Mouse (Mus musculus) ES-Bruce4 (cell line): Measurements from ENCODE around the gene Hip1r. TPM values are rescaled to one million over a fixed set of nuclear protein-coding genes. Genes with fewer than 3 reads are reported as not detected.

Experiments
- H3K27ac ChIP-seq: 2 replicates; pipeline ENCODE4 v1.5.1; 2012; ENCODE audit warnings: low read length, inconsistent platforms; ENCODE audit not compliant: insufficient read depth
- H3K27me3 ChIP-seq: 2 replicates; pipeline ENCODE4 v1.6.1; 2012; ENCODE audit warnings: mild to moderate bottlenecking, low read length, inconsistent platforms; ENCODE audit not compliant: control insufficient read depth, poor library complexity, insufficient read depth, severe bottlenecking
- H3K36me3 ChIP-seq: 2 replicates; pipeline ENCODE4 v1.6.1; 2012; ENCODE audit warnings: inconsistent platforms, mild to moderate bottlenecking, low read length, moderate library complexity; ENCODE audit not compliant: control insufficient read depth, poor library complexity, insufficient read depth, severe bottlenecking
- H3K4me1 ChIP-seq: one replicate; pipeline ENCODE4 v1.8.1; 2011; ENCODE audit warnings: low read length; ENCODE audit not compliant: control insufficient read depth, insufficient read depth
- H3K4me3 ChIP-seq: 2 replicates; pipeline ENCODE4 v1.5.1; 2011; ENCODE audit warnings: low read depth, mild to moderate bottlenecking, low read length
- H3K9ac ChIP-seq: 2 replicates; pipeline ENCODE4 v1.6.1; 2012; ENCODE audit warnings: low read depth, mild to moderate bottlenecking, inconsistent platforms; ENCODE audit not compliant: poor library complexity, severe bottlenecking
- H3K9me3 ChIP-seq: replicated peaks from 2 replicates; pipeline ENCODE4 v1.6.1; 2012; ENCODE audit warnings: mild to moderate bottlenecking, low read length, inconsistent platforms; ENCODE audit not compliant: control insufficient read depth, poor library complexity, insufficient read depth, severe bottlenecking
- CTCF ChIP-seq: IDR thresholded peaks from one replicate; pipeline ENCODE4 v1.8.1; 2011; ENCODE audit warnings: low read depth, low read length
- EP300 ChIP-seq: IDR thresholded peaks from 2 replicates; pipeline ENCODE4 v1.6.1; 2011; ENCODE audit warnings: low read depth, low read length; ENCODE audit not compliant: insufficient read depth
- POLR2A ChIP-seq: IDR thresholded peaks from one replicate; pipeline ENCODE4 v1.8.1; 2011; ENCODE audit warnings: low read length; ENCODE audit not compliant: insufficient read depth
- polyA plus RNA-seq: library from polyadenylated mRNA; stranded (reverse); fragments of >200 nt; gene quantifications from 2 replicates; pipeline ENCODE4 v1.2.4, GENCODE M21; 2011; ENCODE audit warnings: low read depth; ENCODE audit not compliant: missing spikeins, insufficient read depth, insufficient read length

Hip1r gene
- polyA plus RNA-seq, 1 experiment = 17.4 TPM

DNA sequence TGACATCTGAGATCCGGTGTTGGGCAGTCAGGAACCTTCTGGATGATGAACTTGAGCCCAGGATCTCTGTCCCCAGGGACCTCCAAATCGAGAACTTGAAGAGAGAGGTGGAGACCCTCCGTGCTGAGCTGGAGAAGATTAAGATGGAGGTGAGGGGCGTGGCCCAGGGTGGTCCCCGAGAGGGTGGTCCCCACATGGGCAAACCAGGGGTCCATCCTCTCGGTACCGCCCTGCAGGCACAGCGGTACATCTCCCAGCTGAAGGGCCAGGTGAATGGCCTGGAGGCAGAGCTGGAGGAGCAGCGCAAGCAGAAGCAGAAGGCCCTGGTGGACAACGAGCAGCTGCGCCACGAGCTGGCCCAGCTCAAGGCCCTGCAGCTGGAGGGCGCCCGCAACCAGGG lies 23.3 kb downstream of the Hip1r start:
- no peak for TF ChIP-seq CTCF
- no peak for TF ChIP-seq EP300
- no peak for TF ChIP-seq POLR2A
- H3K9me3 ChIP-seq = no peaks in the 10 kb centered on the region

DNA sequence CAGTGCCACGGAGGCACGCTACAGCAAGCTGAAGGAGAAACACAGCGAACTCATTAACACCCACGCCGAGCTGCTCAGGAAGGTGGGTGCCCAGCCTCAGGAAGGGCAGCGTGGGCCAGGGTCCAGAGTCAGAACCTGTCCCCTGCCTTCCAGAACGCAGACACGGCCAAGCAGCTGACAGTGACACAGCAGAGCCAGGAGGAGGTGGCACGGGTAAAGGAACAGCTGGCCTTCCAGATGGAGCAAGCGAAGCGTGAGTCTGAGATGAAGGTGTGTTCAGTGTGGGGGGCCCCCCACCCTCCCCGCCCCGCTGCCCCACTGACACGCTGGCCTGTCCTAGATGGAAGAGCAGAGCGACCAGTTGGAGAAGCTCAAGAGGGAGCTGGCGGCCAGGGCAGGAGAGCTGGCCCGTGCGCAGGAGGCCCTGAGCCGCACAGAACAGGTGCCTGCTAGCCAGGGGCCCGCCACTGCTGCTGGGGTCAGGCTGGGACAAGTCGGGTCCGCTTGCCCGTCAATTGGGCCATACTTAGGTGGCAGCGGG lies 23.9 kb downstream of the Hip1r start:
- H3K27me3 ChIP-seq = no peaks in the 10 kb centered on the region
- no peak overlapping the region for H3K27ac ChIP-seq
- H3K9ac ChIP-seq = no peak overlapping the region
- peak overlapping the region; percentile 18 for H3K4me3 ChIP-seq
- no peak for TF ChIP-seq CTCF
- no peaks in the 10 kb centered on the region for H3K36me3 ChIP-seq
- H3K4me1 ChIP-seq = no peaks in the 10 kb centered on the region
- no peaks in the 10 kb centered on the region for H3K9me3 ChIP-seq

More for the DNA sequence above, 23.3 kb downstream of the Hip1r start:
- Histone ChIP-seq H3K27me3 (no peaks in the 10 kb centered on the region), H3K4me1 (no peaks in the 10 kb centered on the region), H3K27ac (no peak overlapping the region), H3K9ac (no peak overlapping the region), H3K36me3 (no peaks in the 10 kb centered on the region), H3K4me3 (peak overlapping the region; percentile 11)

DNA sequence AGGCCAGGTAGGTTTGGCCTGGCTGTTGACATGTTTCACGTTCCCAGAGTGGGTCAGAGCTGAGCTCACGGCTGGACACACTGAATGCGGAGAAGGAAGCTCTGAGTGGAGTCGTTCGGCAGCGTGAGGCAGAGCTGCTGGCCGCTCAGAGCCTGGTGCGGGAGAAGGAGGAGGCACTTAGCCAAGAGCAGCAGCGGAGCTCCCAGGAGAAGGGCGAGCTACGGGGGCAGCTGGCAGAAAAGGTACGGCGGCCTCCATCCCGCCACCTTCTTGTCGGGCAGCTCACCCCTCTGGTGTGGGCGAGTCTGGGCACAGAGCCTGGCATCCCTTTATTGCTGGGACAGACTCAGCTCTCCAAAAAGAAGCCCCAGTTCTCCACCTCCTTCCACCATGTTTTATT lies 24.4 kb downstream of the Hip1r start:
- Histone ChIP-seq H3K4me1 (no peaks in the 10 kb centered on the region), H3K9ac (no peak overlapping the region), H3K4me3 (peak overlapping the region; percentile 18), H3K36me3 (no peaks in the 10 kb centered on the region), H3K27ac (no peak overlapping the region), H3K9me3 (no peaks in the 10 kb centered on the region), H3K27me3 (no peaks in the 10 kb centered on the region)
- no peak for TF ChIP-seq POLR2A
- no peak for TF ChIP-seq CTCF
- no peak for TF ChIP-seq EP300

DNA sequence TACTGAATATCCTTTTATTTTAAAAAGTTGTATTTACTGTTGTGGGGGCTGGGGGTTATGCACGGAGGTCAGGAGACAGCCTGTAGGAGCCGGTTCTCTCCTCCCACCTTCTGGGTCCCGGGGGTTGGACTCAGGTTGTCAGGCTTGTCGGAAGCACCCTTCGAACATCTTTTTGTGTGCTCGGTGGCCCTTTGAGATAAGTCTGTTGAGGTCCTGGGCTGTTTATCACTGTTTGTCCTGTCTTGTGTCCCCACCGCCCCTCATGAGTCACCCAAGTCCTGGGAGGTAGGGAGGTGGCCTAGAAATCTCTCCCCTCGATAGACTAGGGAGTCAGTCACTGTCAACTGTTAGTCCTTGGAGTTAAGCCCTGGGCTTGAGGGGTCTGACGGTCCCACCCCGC lies 24.9 kb downstream of the Hip1r start:
- Histone ChIP-seq H3K9me3 (no peaks in the 10 kb centered on the region), H3K27ac (no peak overlapping the region), H3K9ac (no peak overlapping the region), H3K27me3 (no peaks in the 10 kb centered on the region), H3K4me3 (no peak overlapping the region), H3K4me1 (no peaks in the 10 kb centered on the region), H3K36me3 (no peaks in the 10 kb centered on the region)
- TF ChIP-seq CTCF (no peak), POLR2A (no peak), EP300 (no peak)

DNA sequence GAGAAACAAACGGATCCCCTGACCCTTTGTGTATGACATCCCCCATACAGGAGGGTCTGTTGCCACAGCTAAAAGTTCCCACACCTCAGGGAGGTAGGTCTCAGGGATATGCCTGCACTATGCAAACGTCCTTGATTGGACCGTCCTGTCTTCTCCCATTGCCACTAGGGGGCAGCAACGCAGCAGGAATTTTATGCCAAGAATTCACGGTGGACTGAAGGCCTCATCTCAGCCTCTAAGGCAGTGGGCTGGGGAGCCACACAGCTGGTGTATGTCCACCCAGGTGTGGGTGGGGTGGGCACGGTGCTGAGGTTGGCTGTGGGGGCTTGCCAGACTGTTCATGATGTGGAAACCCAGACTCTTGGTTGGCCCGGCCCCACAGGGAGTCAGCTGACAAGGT lies 27.4 kb downstream of the Hip1r start:
- TF ChIP-seq POLR2A = no peak
- TF ChIP-seq CTCF = peak; percentile 93
- Histone ChIP-seq H3K4me1 (no peaks in the 10 kb centered on the region), H3K4me3 (no peak overlapping the region), H3K36me3 (no peaks in the 10 kb centered on the region), H3K27me3 (no peaks in the 10 kb centered on the region), H3K9ac (no peak overlapping the region), H3K9me3 (no peaks in the 10 kb centered on the region), H3K27ac (no peak overlapping the region)

DNA sequence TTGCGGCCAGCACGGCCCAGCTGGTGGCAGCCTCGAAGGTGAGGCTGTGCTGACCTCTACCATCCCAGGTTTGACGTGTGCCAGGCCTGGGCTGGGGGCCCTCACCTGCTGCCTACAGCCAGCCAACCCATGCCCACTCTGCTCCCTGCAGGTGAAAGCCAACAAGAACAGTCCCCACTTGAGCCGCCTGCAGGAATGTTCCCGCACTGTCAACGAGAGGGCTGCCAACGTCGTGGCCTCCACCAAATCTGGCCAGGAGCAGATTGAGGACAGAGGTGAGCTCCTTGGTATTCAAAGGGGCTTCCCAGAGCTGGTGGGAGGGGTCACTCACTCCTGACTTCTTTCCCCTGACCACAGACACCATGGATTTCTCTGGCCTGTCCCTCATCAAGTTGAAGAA lies 27.8 kb downstream of the Hip1r start:
- Histone ChIP-seq H3K4me1 (no peaks in the 10 kb centered on the region), H3K27me3 (no peaks in the 10 kb centered on the region), H3K9me3 (no peaks in the 10 kb centered on the region), H3K4me3 (no peak overlapping the region), H3K27ac (no peak overlapping the region), H3K9ac (no peak overlapping the region), H3K36me3 (no peaks in the 10 kb centered on the region)
- no peak for TF ChIP-seq CTCF
- TF ChIP-seq EP300 = no peak
- no peak for TF ChIP-seq POLR2A
